Mouse (Mus musculus) cortical plate, adult 2 months (tissue): Measurements from ENCODE around the gene Tcea2.

Source experiments
- CTCF ChIP-seq: fragments of 200-500 bp; IDR thresholded peaks from 2 replicates; pipeline ENCODE4 v1.5.1; 2011; ENCODE audit warnings: mild to moderate bottlenecking, control low read depth, low read length; ENCODE audit not compliant: insufficient read depth; ENCODE audit errors: extremely low read depth
- POLR2A ChIP-seq: fragments of 200-500 bp; IDR thresholded peaks from 2 replicates; pipeline ENCODE4 v1.6.1; 2011; ENCODE audit warnings: mild to moderate bottlenecking, low read length, control low read depth; ENCODE audit not compliant: insufficient read depth; ENCODE audit errors: extremely low read depth

DNA sequence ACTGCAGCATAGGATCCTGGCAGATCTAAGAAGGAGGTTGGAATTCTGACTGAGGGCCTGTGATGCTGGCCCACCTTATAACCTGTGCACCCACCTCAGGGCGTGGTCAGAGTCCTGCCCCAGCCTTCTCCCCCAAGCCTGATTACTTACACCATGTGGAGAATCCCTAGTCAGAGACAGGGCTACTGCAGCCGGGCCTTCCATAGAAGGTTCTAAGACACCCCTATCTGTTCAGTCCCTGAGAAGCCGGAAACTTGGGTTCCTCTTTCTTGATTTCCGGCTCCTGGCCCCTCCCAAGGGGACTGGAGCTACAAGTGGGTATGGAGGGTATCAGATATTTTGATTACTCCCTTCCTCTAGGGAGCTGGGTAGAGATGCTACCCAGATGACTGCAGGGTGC is 11.5 kb downstream of the Tcea2 start:
- TF ChIP-seq CTCF (no peak), POLR2A (no peak)
